Mouse (Mus musculus) spleen, postnatal 4 days (tissue): ENCODE results near the gene Med12.
"Not testable (repeated sequence)": the region's sequence is repeated elsewhere in the genome, so short reads cannot be mapped to it uniquely, and the experiment has no call there.

Source experiments
- DNase-seq, 2 experiments: peaks; one replicate each; pipeline ENCODE4 v3.0.0; 2022; ENCODE audit warnings: low spot score in 2 of 2

The Med12 gene

DNA sequence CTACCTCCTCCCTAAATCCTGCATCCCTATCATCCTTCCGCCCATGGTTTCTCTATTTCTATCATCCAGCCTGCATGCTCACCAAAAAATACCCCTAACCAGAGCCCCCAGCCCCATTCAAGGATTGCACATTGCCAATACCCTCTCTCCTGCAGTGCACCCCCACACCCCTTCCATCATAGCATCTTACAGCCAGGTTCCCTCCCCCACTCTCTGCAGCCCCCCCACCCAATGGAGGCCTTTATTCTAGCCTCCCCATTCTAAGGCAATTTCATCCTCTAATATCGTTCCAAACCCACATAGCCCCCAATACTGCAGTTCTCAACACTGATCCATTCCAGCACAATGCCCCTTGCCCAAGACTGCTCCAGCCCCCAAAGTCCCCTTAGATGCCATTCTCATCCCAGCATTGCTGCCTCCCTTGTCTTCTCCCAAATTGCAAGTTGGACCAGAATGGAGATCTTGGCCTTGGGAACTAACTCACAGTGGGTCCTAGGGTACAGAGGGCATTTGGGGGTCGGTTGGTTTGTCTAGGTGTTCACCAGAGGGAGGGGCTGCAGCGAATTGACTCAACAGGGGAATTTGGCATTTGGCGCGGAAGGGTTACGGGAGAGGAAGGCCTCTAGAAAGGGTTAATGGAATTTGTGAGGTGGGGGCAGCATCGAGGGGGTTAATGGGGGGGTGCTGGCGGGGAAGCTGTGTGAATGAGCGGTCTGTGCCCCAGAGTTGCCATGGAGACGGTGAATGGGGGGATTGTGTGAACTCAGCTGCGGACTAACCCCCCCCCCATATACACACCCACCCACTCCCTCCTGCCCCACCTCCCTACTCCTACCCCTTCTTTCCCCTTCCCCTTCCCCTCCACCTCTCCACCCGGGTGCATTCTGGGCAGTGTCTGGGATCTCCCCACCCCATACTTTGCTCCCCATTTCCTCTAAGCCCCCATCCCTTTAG lies 25.9 kb downstream of the Med12 start:
- no peak for DNase-seq

DNA sequence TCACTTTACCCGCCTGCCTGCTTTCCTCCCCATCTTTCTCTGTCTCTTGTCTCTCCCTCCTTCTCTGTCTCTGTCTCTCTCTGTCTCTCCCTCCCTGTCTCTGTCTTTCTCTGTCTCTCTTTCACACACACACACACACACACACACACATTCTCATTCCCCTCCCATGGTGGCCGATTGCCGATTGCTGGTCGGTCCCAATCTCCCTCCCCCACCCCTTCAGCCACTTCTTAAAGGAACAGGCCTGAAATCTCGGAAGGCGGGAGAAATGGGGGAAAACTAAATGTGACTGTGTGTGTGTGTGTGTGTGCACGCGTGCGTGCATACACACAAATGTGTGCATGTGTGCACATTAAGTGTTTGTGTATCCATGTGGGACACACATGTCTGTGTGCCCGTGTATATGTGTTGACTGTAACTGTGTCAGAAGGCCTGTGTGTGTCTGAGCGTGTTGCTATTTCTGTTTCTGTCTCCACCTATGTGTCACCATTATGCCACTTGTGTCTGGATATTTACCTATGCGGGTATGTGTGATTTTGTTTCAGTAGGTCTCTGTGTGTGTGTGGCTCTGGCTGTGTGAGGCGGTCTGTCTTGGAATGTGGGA lies 26.7 kb downstream of the Med12 start:
- no peak for DNase-seq

DNA sequence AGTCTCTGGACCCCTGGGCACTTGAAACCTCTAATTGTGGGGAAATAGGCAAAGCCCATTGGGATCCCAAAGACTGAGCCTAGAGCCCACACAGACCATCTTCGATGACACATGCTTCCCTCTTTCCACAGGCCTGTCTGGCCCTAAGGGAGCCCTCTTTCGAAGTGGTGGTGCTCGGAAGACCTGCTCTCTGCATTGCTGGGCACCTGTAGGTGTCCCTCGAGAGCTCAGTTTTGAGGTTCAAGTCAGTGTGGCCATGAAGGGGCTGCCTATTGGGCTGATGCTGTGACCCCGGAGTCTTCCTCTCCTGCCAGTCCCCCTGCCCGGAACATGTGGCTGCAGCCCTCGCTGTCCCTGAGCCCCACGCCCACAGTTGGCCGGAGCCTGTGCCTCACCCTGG lies 27.8 kb downstream of the Med12 start:
- DNase-seq = no peak

GRCm38 (mm10) chrX:101304646-101305045 lies 30.8 kb downstream of the Med12 start:
- no peak for DNase-seq

- no peak for DNase-seq
Measured at GRCm38 (mm10) chrX:101309299-101309698, 35.5 kb downstream of the Med12 start.

- DNase-seq = no peak
Measured at GRCm38 (mm10) chrX:101313625-101314359, 40.0 kb downstream of the Med12 start.

DNA sequence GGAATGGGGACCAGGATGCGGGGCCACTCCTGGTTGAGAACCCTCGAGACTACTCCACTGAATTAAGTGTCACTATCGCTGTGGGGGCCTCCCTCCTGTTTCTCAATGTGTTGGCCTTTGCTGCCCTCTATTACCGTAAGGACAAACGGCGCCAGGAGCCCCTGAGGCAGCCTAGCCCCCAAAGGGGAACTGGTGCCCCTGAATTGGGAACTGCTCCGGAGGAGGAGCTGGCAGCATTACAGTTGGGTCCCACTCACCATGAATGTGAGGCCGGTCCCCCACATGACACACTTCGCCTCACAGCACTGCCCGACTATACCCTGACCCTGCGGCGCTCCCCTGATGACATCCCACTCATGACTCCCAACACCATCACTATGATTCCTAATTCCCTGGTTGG lies 45.9 kb downstream of the Med12 start:
- DNase-seq = no peak

DNA sequence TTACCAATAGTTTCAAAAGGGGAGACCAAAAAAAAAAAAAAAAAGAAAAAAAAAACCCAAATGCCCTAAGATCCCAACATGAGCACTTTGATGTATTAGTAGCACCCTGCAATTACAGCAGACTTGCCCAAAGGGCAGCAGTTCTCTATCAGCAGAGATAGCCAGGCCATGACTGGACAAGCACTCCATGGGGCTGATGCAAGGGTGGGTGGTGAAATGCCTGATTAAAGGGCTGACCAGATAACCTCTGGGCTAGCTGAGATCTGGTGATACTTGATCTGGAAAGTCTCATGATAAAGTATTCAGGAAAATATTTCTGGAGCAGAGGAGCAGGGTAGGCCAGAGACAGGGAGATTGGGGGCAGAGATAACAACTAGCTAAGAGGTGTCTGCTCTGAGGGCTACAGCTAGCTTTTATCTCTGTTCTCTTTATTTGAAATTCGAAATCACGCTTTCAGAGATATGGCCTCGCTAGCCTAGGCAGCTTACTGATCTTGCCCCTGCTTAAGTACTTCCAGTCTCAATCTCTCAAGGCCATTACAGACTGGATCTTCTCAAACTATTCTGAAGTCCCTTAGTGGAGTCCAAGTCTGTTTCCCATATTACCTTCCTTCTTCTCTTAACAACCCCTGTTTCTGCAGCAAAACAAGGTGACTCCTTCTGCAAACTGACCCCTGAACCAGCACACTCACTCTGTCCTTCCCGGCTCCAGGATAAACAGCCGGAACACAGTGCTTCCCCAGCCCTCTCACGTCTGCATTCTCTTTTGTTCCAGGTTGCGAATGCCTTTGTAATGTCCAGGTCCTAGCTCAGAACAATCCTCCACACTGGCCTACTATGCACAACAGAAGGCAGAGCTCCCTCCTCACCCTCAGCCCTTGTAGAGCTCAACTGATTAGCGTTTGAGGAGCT lies 52.4 kb downstream of the Med12 start:
- no peak for DNase-seq

- DNase-seq = peak; percentile 47 to 70
Measured at GRCm38 (mm10) chrX:101329372-101330028, 55.7 kb downstream of the Med12 start.

- no peak for DNase-seq
Measured at GRCm38 (mm10) chrX:101332031-101332374, 58.2 kb downstream of the Med12 start.

DNA sequence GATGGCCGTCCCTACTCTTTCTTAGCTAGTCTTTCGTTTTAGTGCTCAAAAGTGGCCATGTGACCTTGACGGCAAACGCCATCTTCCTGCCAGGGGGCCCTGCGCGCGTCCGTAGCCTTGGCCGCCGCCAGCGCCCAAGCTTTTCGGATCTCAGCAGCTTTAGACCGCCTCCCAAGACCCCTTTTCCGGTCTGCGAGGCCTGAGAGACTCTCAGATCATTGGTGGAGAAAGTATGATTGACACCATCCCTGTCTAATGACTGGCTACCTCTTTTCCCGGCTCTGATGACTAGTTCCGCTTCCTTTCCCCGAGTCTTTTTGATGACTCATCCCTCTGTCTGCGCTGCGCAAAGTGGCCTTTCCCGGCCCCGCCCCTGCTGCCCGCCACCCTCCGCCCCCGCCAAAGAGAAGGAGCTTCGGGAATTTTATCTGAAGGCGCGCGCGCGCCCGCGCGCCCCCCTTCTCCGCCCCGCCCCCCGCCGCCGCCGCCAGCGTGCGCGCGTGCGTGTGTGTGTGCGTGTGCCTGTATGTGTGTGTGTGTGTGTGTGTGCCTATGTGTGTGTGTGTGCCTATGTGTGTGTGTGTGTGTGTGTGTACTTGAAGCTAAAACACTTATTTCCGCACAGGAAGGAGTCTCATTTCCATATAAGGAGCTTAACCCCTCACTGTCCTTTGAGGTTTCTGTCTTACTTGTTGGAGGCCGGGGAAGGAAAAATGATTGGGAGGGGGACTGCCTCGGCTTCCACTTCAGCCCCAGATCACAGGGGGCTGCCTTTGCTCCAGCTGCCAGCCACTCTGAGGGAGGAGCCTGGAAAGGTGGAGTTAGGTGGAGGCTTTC lies 58.8 kb downstream of the Med12 start:
- peak; percentile 81 to 85 for DNase-seq

GRCm38 (mm10) chrX:101334606-101335005 lies 60.8 kb downstream of the Med12 start:
- DNase-seq = peak in 1 of 2 experiments; percentile 47

- DNase-seq = no peak
Measured at GRCm38 (mm10) chrX:101338666-101339065, 64.8 kb downstream of the Med12 start.

DNA sequence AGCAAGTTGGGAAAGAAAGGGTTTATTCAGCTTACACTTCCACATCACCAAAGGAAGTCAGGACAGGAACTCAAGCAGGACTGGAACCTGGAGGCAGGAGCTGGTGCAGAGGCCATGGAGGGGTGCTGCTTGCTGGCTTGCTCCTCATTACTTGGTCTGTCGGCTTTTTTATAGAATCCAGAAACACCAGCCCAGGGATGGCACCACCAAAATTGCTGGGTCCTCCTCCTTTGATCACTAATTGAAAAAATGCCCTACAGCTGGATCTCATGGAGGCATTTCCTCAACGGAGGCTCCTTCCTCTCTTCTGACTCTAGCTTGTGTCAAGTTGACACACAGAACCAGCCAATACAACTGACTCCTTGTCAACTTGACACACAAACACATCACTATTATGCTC lies 69.0 kb downstream of the Med12 start:
- DNase-seq = not testable (repeated sequence)

GRCm38 (mm10) chrX:101345456-101345855 lies 71.6 kb downstream of the Med12 start:
- DNase-seq = no peak

- DNase-seq = no peak
Measured at GRCm38 (mm10) chrX:101346475-101346874, 72.6 kb downstream of the Med12 start.
